Mouse (Mus musculus): ENCODE measurements at regions not wholly inside any gene's neighbourhood (a gene's known extent, or its start where the extent isn't known, plus 50 kb on each side); places are given as distances from the start of the nearest gene placed in this dataset.

DNA sequence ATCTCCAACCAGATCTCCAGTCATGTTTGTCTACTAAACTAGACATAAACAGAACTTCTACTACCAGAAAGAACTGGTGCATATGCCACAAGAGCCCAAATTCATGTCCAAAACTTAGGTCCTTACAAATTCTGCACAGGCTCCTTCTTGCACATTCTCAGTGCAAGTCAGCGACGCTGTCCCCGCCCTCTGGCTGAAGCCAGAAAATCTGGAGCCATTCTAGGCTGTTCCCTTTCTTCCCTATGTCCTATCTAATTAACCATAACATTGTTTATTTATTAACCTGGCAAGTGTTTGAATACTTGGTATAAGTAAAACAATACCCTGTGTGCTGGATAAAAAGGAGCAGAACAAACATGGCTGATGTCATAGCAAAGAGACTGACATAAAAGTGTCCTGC lies 122.7 kb downstream of the Tent5c start:
- no peak for TF ChIP-seq GATA1 (IDR thresholded peaks at IDR 0.05; ENCODE audit: borderline replicate concordance, low read length)
- TF ChIP-seq FLI1 (IDR thresholded peaks at IDR 0.05; ENCODE audit: low read length), result no peak

Data from megakaryocyte, embryonic 14.5 days (primary cell).